Mouse (Mus musculus): ENCODE data around the gene Pms2. TPM values are rescaled to one million over a fixed set of nuclear protein-coding genes. Genes with fewer than 3 reads are reported as not detected.

The Pms2 gene
- 28.3 and 33.9 TPM in 2 replicates for polyA plus RNA-seq (2016; fragmentation: Nextera tagmentation; extraction: Ambion mirVana)

GRCm38 (mm10) chr5:143909417-143910400, at the start of gene Pms2, which contains the start of gene Aimp2:
Gene Pms2, plus strand, starts transcription at chr5:143909964.
Gene Aimp2, minus strand, starts transcription at chr5:143909847.
- Histone ChIP-seq H3K4me1 (peaks cover 19% of the 10 kb centered on the region; the same call in 1 of the 2 replicates), H3K36me3 (peaks cover 29% of the 10 kb centered on the region), H3K9me3 (no peaks in the 10 kb centered on the region), H3K4me3 (peak within 1 kb of the TSS; percentile 74), H3K27ac (peak within 1 kb of the TSS; percentile 91), H3K27me3 (ENCODE audit: insufficient read depth, poor library complexity, severe bottlenecking) (no peaks in the 10 kb centered on the region)
- WGBS: under 1% methylated on average over 70 of the region's 70 CpGs
- DNase-seq (ENCODE audit: low spot score): peak; percentile 99

GRCm38 (mm10) chr5:143871547-143872169, 38.1 kb upstream of the Pms2 start:
- Histone ChIP-seq H3K27me3 (ENCODE audit: insufficient read depth, poor library complexity, severe bottlenecking) (no peaks in the 10 kb centered on the region), H3K36me3 (peaks cover 50% of the 10 kb centered on the region), H3K9me3 (no peaks in the 10 kb centered on the region), H3K4me1 (no peaks in the 10 kb centered on the region), H3K27ac (no peak overlapping the region), H3K4me3 (no peak overlapping the region)
- DNase-seq (ENCODE audit: low spot score): no peak
- WGBS: 90% methylated on average over 11 of the region's 11 CpGs

- Histone ChIP-seq H3K36me3 (peaks cover 78% of the 10 kb centered on the region), H3K9me3 (no peaks in the 10 kb centered on the region), H3K4me1 (no peaks in the 10 kb centered on the region), H3K27ac (no peak overlapping the region), H3K4me3 (no peak overlapping the region), H3K27me3 (ENCODE audit: insufficient read depth, poor library complexity, severe bottlenecking) (no peaks in the 10 kb centered on the region)
- no peak for DNase-seq (ENCODE audit: low spot score)
- WGBS: 65% methylated on average over 4 of the region's 4 CpGs
Measured at GRCm38 (mm10) chr5:143874571-143874970, 35.2 kb upstream of the Pms2 start.

GRCm38 (mm10) chr5:143885274-143885673, 24.5 kb upstream of the Pms2 start:
- Histone ChIP-seq H3K4me3 (no peak overlapping the region), H3K9me3 (no peaks in the 10 kb centered on the region), H3K27ac (no peak overlapping the region), H3K27me3 (ENCODE audit: insufficient read depth, poor library complexity, severe bottlenecking) (no peaks in the 10 kb centered on the region), H3K4me1 (no peaks in the 10 kb centered on the region), H3K36me3 (peaks cover 94% of the 10 kb centered on the region)
- WGBS: 92% methylated on average over 3 of the region's 3 CpGs
- DNase-seq (ENCODE audit: low spot score): no peak

- H3K36me3 ChIP-seq: peaks cover 74% of the 10 kb centered on the region
- no peaks in the 10 kb centered on the region for H3K9me3 ChIP-seq
- H3K27ac ChIP-seq: no peak overlapping the region
- WGBS: 67% methylated on average over 6 of the region's 6 CpGs
- H3K4me3 ChIP-seq: no peak overlapping the region
- H3K4me1 ChIP-seq: peaks cover 6% of the 10 kb centered on the region; the same call in 1 of the 2 replicates
- DNase-seq (ENCODE audit: low spot score): no peak
- H3K27me3 ChIP-seq (ENCODE audit: insufficient read depth, poor library complexity, severe bottlenecking): no peaks in the 10 kb centered on the region
Measured at GRCm38 (mm10) chr5:143890741-143891140, 19.0 kb upstream of the Pms2 start.

- peaks cover 6% of the 10 kb centered on the region; the same call in 1 of the 2 replicates for H3K4me1 ChIP-seq
- H3K27ac ChIP-seq: no peak overlapping the region
- whole genome bisulfite sequencing: 46% methylated on average over 9 of the region's 9 CpGs
- DNase-seq (ENCODE audit: low spot score): no peak
- H3K9me3 ChIP-seq: no peaks in the 10 kb centered on the region
- H3K36me3 ChIP-seq: peaks cover 70% of the 10 kb centered on the region
- H3K4me3 ChIP-seq: no peak overlapping the region
- H3K27me3 ChIP-seq (ENCODE audit: insufficient read depth, poor library complexity, severe bottlenecking): no peaks in the 10 kb centered on the region
Measured at GRCm38 (mm10) chr5:143892255-143892886, 17.4 kb upstream of the Pms2 start.

GRCm38 (mm10) chr5:143893396-143893795, 16.4 kb upstream of the Pms2 start:
- no peak overlapping the region for H3K27ac ChIP-seq
- H3K4me3 ChIP-seq: no peak overlapping the region
- H3K27me3 ChIP-seq (ENCODE audit: insufficient read depth, poor library complexity, severe bottlenecking): no peaks in the 10 kb centered on the region
- peaks cover 70% of the 10 kb centered on the region for H3K36me3 ChIP-seq
- H3K4me1 ChIP-seq: peaks cover 6% of the 10 kb centered on the region; the same call in 1 of the 2 replicates
- no peaks in the 10 kb centered on the region for H3K9me3 ChIP-seq
- DNase-seq (ENCODE audit: low spot score): no peak
- 71% methylated on average over 5 of the region's 5 CpGs for WGBS

GRCm38 (mm10) chr5:143897635-143898330, 12.0 kb upstream of the Pms2 start, which contains the start of gene Ankrd61:
Gene Ankrd61, minus strand, starts transcription at chr5:143897685.
- no peak for DNase-seq (ENCODE audit: low spot score)
- Histone ChIP-seq H3K27me3 (ENCODE audit: insufficient read depth, poor library complexity, severe bottlenecking) (no peaks in the 10 kb centered on the region), H3K4me1 (no peaks in the 10 kb centered on the region), H3K27ac (no peak within 1 kb of the TSS), H3K4me3 (no peak within 1 kb of the TSS), H3K36me3 (peaks cover 82% of the 10 kb centered on the region), H3K9me3 (no peaks in the 10 kb centered on the region)
- WGBS: 83% methylated on average over 14 of the region's 14 CpGs

- Histone ChIP-seq H3K4me1 (peaks cover 12% of the 10 kb centered on the region; the same call in 1 of the 2 replicates), H3K27me3 (ENCODE audit: insufficient read depth, poor library complexity, severe bottlenecking) (no peaks in the 10 kb centered on the region), H3K27ac (no peak overlapping the region), H3K4me3 (no peak overlapping the region), H3K9me3 (no peaks in the 10 kb centered on the region), H3K36me3 (peaks cover 93% of the 10 kb centered on the region)
- no peak for DNase-seq (ENCODE audit: low spot score)
- 79% methylated on average over 3 of the region's 3 CpGs for whole genome bisulfite sequencing
Measured at GRCm38 (mm10) chr5:143902111-143902510, 7.7 kb upstream of the Pms2 start.

- DNase-seq (ENCODE audit: low spot score): no peak
- Histone ChIP-seq H3K4me3 (no peak overlapping the region), H3K27me3 (ENCODE audit: insufficient read depth, poor library complexity, severe bottlenecking) (no peaks in the 10 kb centered on the region), H3K27ac (no peak overlapping the region), H3K9me3 (no peaks in the 10 kb centered on the region), H3K36me3 (peaks cover 76% of the 10 kb centered on the region), H3K4me1 (peaks cover 24% of the 10 kb centered on the region; the same call in 1 of the 2 replicates)
- 75% methylated on average over 4 of the region's 4 CpGs for WGBS
Measured at GRCm38 (mm10) chr5:143903813-143904212, 6.0 kb upstream of the Pms2 start.

- 88% methylated on average over 8 of the region's 8 CpGs for WGBS
- Histone ChIP-seq H3K36me3 (peaks cover 50% of the 10 kb centered on the region), H3K27ac (no peak overlapping the region), H3K27me3 (ENCODE audit: insufficient read depth, poor library complexity, severe bottlenecking) (no peaks in the 10 kb centered on the region), H3K9me3 (no peaks in the 10 kb centered on the region), H3K4me3 (no peak overlapping the region), H3K4me1 (peaks cover 25% of the 10 kb centered on the region; the same call in 1 of the 2 replicates)
- no peak for DNase-seq (ENCODE audit: low spot score)
Measured at GRCm38 (mm10) chr5:143906429-143906828, 3.3 kb upstream of the Pms2 start.

- H3K36me3 ChIP-seq: peaks cover 31% of the 10 kb centered on the region
- WGBS: 2% methylated on average over 9 of the region's 9 CpGs
- peak overlapping the region; percentile 74 for H3K4me3 ChIP-seq
- peak overlapping the region; percentile 91 for H3K27ac ChIP-seq
- peaks cover 25% of the 10 kb centered on the region; the same call in 1 of the 2 replicates for H3K4me1 ChIP-seq
- DNase-seq (ENCODE audit: low spot score): no peak
- no peaks in the 10 kb centered on the region for H3K27me3 ChIP-seq (ENCODE audit: insufficient read depth, poor library complexity, severe bottlenecking)
- no peaks in the 10 kb centered on the region for H3K9me3 ChIP-seq
Measured at GRCm38 (mm10) chr5:143908926-143909325, 838 bp upstream of the Pms2 start.

Data from heart, embryonic 10.5 days (tissue).